Mouse (Mus musculus): ENCODE measurements around the gene Htr1d. TPM values are rescaled to one million over a fixed set of nuclear protein-coding genes. Genes with fewer than 3 reads are reported as not detected.

Htr1d gene
- not detected for polyA plus RNA-seq (2017; shearing (Covaris generic))

DNA sequence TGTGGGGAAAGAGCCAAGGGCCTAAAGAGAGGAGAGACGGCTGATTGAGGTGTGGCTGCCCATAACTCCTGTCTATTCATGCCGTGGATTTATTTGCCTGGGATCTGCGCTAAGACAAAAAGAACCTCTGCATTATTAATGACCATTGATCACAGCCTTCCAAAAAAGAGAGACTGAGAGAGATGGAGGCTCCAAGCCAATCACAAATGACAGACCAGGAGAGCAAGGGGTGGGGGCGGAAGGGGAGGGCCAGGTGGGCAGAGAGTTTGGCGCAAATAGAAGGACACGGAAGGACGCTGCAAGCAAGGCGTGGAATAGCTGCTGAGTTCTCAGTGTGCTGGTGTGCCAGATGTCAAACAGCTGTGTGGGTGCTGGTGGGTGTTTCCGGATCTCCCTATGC, at the start of gene Htr1d:
Htr1d (plus strand) TSS at position 301 of the 400 bp plus-strand sequence.
- ATAC-seq: no peak

DNA sequence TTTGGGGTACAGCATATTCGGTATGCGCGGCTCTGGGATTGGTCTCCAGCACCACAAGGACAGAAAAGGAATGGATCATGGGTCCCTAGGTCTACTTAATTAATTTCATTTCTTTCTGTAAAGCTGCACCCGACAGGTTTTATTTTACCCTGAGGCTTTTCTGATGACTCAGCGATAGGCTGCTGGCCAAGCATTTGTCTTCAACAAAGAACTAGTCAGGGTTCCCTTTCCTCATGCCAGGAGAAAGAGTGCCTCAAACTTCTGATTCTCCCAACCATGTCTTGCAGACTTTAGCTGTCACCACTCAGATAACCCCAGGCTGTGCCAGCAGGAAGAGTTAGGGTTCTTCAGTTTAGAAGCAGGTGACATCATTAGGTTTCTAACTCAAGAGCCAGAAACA, 46.3 kb upstream of the Htr1d start:
- ATAC-seq: no peak

DNA sequence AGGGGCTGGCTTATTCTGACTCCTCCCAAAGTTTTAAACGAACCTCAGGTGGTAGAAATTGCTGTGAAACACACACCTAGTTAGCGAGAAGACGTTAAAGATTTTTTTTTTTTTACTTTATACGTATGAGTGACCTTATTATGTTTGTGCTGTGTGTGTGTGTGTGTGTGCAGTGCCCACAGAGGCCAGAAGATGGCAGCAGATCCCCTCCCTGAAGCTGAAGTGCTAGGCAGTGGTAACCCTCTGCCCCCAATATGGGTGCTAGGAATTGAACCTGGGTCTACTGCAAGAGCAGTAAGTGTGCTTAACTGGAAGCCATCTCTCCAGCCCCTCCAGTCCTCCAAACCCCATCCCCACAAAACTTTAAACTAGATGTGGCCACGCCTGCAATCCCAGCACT, 40.3 kb upstream of the Htr1d start:
- ATAC-seq: no peak

DNA sequence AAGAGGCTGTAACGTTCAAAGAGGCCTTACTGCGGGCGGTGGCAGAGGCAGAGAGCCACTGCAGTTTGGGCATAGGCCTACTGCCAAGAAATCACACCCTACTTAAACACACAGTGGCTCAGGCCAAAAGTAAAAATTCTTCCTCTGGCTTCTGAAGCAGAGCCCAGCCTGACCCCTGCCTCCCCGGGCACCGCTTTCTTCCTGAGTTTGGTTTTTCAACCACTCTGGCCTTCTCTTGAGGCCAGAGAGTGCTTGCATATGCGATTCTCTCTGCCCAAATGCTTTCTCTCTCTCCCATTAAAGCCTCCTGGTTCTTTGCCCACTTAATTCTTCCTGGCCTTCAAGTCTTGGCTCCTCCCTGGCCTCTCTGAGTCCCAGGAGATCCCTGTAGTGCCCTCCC, 39.5 kb upstream of the Htr1d start:
- ATAC-seq: no peak

DNA sequence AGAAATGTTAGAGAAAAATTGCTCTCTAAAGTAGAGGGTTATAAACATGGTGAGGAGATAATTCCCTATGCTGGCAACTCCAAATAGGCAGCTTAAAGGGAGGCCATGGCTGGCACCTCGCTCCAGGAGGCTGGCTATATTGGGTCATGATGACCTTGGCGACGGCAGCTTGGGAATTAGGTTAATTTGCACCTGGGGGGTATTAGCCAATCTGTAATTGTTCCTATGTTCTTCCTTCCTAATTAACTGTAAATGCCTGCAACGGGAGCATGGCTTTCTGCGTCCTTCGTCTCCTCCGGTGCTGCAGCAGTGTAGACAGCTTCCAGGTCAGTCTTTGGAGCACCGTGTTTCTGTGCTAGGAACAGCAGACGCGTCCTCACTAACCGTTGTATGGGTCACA, 36.1 kb upstream of the Htr1d start:
- no peak for ATAC-seq

DNA sequence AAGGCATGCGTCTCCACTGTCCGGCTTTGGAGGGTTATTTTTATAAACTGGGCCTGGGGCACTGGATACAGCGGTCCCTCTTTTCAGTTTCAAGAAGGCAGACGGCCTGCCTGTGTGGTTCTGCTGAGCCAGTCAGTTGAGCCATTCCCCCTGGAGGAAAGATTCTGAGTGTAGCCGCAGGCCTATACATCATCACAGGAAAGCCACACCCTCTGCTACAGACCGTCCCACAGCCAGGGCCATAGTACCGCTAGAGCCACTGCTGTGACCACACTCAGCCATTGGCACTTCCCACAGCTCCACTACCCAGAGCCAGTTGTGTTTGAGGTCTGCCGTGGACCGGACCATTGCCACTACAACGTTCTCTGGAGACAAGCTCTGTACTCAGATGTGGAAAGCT, 21.5 kb upstream of the Htr1d start:
- no peak for ATAC-seq

DNA sequence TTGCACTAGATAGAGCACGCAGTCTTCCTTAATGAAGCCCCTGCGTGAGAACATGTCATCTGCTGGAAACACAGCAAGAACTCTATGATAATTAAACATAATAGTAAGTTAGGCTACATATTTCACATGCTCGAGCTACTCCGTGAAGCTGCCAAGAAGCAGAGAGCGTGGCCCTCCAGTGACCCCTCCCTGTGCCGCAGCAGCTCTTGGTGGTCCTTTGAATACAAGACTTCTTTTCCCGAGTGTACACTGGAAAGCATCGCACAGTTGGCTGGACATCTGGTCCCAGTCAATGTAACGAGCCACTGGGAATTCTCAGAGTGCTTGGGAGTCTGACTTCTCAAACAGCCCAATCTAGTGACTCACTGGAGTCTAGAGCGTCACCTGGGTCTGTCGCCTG, 15.5 kb upstream of the Htr1d start:
- ATAC-seq: no peak

DNA sequence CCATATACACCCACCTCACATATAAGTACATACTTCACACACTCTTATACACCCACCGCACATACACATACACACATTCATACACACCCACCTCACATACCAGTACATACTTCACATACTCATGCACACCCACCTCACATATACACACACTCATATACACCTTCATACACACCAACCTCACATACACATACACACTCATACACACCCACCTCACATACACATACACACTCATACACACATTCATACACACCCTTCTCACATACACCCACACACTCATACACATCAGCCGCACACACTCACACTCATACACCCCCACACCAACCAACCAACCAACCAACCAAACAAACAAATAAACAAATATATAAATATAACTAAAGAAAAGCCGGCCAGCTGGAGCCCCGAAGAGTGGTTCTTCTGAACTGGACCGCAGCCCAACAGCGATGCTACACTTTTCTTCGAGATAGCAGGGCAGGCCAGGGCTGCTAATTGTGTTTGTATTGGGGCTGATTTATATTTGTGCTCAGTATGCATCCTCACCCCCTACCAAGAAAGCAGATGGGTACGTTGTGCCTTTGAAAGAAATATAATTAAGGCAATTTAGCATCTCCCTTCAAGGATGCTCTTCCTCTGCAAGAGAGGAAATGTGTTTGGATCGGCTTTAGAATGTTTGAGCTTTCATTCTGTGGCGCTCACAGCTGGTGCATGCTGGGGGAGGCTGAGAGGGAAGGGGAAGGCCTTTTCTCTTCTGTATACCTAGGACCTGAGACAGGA, 11.1 kb upstream of the Htr1d start:
- no peak for ATAC-seq

DNA sequence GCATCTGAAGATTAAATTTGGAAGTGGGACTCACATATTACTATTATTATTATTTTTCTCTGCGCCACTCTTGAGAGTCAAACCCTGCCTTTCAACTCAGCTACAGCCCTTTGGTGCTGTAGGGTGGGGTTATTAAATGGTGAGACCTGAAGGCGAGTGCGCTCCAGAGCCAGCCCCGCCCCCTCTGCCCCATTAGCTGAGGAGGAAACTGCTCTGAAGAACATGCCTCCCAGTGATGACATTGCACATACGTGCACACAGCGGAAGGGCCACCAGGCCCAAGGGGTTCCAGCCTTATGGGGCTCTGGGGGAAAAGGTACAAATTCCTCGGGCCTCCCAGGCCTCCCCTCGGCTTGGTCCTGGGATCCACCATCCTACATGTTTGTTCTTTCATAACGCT, 7.8 kb upstream of the Htr1d start:
- no peak for ATAC-seq

DNA sequence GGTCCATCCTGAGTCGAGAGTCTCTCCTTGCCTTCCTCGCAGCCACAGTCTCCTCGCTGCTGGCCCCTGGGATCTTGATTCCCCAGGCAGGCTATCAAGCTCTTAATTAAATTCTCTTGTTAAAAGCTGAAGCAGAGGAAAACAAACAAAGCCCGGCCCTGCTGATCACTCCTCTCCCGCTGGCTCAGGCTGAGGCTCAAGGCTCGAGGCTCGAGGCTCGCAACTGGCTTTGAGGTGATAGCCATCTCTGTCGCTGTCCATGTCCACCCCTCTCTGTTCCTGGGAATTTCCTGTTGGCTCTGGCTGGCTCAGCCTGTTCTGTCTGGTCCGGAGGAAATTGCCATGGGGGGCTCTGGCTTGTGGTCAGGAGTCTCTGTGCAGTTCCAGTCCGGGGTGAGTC, 4.4 kb upstream of the Htr1d start:
- no peak for ATAC-seq

DNA sequence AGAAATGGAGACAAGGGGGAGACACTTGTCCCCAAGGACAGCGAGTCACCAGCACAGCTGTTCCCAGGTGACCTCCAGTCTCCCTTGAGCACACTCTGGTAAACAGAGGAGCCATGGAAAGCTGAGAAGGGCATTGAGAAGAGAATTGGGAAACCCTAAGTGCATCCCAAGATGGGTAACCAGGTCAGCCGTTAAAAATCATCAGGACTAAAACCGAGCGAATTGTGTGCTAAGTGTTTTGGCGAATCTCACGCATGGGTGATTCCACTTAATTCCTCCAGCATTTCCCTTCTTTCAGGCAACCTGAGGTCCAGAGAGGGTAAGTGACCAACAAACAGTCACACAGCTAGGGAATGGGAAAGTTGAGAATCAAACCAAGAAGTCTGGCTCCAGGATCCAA, 3.9 kb upstream of the Htr1d start:
- no peak for ATAC-seq

DNA sequence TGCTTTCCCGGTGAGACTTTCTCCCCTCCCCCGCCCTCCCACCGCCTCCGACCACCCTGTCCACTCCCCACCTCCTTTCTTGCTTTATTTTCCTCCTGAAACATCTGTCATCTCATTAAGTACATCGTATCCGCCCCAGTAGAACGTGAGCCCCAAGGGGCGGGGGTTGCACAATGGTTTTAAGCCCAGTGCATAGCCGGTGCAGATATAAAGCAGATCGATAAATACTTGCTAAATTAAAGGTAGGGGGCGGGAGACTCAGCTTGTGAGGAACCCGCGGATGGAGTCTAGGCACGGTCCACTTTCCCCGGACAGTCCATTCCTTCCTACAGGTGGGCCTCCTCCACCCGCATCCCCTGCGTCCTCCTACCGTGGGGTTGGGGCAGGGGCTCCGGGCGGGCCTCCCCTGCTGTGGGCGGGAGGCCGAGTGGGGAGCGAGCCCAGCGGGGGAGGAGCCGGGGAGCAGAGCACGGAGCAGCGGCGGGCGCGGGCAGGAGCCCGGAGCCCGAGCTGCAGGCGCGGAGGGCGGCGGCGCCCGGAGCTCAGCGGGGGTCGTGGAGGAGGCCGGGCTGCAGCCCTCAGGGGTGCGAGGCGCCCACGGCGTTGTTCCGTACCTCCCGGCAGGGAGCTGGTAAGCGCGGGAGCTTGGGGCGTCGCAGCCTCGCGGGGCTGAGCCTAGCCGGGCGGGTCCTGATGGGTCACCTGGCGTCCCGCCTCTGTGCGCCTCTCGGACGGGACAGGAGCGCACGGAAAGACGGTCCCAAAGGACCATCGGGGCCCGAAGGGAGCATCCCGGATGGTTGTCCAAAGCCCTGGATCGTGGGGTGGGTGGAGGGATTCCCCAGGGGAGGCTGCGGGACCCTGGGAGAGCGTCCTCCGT, 1.0 kb downstream of the Htr1d start:
- ATAC-seq: no peak

DNA sequence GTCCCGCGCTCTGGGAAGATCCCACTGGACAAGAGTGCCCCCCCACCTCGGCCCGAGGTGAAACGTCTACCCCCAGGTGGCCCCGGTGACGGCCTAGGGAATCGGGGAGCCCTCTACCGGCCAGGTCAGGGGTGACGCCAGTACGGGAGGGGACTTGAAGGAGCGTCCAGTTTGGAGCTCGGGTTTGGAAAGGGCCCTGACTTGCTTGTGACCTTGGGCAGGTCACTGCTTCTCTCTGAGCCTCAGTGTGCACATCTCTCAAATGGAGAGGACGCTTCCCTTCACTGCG, 1.6 kb downstream of the Htr1d start:
- ATAC-seq: no peak

DNA sequence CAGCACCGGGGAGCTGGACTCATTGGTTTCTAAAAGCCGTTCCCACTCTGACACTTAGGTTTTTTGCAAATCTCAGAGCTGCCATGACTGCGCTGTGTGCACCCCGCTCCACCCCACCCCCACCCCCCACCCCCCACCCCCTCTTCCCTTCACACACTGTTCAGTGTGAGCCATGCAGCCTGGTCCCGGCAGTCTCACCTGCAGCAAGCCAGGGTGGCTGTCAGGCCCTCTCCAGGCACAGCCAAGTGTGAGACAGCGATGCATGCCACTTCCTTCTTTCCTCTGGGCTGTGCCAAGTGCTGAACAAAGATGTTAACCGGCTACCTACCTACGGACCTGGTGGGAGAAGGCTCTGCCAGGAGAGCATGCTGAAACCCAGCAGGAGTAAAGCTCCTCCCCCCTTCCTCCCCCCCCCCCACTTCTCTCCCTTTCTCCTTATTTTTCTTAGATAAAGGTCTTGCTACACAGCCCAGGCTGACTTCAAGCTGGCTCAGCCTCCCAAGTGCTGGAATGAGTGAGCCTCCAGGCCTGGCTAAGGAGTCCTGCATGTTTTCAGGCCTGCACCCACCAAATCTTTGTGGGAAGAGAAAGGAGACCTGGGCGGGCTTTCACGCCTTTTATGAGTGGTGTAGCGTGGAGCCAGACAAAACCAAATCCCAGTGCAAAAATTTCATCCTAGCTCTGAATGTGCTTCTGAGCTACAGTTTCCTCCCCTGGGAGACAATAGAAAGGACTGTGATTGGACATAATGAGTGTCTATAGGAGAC, 7.5 kb downstream of the Htr1d start:
- no peak for ATAC-seq

DNA sequence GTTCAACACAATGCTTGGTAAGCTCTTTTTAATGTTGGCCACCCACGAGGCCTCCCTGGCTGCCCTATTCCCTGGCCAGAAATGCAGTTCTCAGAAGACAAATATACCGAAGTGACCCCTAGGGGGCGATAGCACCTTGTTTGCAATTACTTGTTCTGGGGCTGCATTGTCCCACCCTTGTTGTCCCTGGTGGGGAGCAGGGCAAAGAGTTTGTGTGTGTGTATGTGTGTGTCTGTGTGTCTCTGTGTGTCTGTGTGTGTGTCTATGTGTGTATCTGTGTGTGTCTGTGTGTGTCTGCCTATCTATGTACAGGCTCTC, 8.0 kb downstream of the Htr1d start:
- no peak for ATAC-seq

DNA sequence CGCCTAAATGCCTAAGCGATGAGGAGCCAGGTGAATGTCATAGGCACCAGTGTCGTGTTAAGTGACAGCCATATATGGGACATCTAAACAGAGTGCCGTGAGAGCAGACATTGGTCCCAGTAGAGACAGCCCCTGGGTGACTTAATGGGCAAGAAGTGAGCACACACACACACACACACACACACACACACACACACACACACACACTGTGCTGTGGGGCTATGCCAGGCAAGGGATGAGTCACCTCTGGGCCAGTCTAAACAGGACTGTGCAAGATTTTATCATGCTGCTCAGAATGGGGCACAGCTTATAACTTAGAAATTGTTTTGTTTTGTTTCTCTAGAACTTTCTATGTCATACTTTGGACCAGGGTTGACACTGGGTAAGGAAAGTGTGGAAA, 10.7 kb downstream of the Htr1d start:
- ATAC-seq: no peak

DNA sequence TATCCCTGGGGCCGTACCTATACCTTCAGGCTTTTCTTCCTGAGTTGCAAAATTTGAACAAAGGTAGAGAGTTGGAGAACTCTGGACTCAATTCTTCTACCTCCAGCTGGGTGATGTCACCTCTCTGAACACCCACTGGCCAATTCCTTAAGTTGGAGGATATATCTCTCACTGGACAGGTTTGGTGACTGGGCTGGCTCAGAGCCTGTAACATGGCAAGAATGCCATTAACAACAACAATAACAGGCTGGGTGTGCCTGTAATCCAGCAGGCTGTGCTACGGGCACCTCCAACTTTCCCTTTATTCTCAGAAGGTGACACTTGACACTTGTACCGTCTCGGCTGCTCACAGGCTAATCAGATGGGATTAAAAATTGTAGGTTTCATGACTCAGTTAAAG, 15.8 kb downstream of the Htr1d start:
- ATAC-seq: no peak

DNA sequence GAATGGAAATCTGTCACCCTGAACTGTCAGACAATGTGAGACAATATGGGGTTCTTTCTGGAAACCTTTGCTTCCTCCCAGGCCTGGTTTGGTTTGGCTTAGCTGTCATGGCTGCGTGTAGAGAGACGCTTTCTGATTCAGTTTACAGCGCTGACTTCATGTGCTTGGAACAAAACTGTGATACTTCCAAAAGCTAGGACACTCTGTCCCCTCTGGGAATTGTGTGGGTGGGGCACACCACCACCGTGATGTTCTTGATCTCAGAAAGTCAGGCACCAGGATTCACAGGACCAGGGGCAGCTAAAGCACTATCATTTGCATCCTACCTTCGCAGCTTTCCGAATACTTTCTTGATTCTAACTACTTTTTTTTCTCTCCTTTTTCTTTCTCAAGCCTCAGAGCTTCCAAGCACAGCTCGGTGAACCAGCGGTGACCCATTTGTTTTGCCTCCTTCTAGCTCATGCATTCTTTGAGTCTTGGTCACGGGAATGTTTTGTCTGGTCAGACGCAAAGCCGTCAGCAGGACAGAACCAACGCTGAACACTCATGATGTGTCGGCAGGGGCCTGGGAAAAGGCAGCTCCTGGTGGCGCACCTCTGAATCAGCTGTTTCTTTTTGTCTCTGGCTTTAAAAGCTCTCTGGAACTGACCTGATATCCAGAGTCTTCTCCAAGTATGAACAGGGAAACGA, 18.2 kb downstream of the Htr1d start:
- ATAC-seq: no peak

DNA sequence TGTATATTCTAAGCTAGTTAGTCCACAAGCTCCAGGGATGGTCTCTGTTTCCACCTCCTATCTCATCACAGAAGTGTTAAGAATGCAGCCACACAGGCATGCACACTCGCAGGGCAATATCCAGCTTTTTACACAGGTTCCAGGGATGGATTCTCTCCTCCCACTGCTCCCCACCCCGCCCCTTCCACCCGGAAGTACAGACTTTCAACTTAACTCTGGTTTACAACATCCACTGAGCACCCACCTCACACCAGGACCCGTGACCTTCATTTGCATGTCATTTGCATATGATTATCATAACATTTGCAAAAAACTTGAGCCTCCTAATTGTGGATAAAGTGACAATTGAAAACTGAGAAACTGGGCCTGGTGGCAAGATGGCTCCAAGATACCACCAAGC, 21.2 kb downstream of the Htr1d start:
- no peak for ATAC-seq

DNA sequence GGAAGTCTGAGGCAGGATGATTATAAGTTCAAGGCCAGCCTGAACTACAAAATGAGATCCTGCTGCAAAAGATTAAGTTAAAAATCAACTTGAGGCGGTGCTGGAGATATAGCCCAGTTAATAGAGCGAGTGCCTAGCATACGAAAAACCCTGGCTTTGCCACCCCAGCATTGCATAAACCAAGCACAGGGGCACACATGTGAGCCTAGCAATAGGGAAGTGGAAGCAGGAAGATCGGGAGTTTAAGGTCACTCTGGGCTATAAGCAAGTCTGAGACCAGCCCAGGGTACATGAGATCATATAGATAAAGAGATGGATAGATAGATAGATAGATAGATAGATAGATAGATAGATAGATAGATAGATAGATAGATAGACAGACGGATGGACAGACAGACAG, 26.5 kb downstream of the Htr1d start:
- ATAC-seq: no peak

DNA sequence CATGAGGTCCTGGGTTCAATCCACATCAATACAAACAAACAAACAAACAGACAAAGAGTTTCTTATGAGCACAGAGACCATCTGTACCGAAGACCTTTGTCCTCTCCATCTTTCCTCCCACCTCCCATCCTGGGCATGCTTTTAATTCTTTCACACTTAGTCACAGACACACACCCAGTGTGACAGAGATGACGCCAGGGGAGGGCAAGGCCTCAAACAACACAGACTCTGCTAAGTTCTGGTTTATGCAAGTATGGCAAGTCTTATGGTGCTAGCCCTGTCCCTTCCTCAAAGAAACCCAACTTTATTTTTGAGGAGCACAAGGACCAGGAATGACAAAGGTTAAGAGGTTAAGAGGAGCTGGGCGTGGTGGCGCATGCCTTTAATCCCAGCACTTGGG, 26.9 kb downstream of the Htr1d start:
- ATAC-seq: no peak

DNA sequence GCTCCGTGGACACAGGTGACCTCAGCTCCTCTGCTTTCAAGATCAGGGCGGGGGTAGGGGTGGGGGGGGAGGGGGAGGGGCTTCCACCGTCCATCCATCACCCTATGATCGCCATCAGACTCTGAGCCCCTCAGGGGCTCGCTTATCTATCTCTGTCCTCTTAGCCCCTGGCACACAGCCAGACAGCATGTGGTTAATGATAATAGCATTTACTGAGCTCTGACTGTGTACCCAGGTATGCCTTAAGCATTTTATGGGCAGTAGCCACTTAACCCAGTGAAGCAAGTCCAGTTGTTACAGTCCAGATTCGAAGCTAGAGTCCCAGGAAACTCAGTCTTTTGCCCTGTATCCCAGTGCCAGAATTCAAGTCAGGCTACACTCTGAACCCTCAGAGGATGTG, 28.2 kb downstream of the Htr1d start:
- ATAC-seq: no peak

DNA sequence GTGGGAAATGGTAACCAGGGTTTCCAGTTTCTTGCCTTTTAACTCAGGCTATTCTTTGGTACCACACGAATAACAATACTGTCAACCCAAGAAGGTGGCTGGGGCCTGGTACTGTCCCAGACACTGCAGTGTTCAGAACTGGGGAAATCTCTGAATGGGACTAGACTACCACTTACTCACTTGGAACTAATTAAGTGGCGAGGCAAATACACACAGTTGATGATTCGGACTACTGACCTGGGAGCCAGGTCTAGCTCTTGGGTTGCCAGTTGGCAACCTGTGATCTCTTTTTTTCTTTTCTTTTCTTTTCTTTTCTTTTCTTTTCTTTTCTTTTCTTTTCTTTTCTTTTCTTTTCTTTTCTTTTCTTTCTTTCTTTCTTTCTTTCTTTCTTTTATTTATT, 29.0 kb downstream of the Htr1d start:
- ATAC-seq: no peak
